8 mouse cellular contexts compared by ENCODE assay signal in the genomic region with DNA sequence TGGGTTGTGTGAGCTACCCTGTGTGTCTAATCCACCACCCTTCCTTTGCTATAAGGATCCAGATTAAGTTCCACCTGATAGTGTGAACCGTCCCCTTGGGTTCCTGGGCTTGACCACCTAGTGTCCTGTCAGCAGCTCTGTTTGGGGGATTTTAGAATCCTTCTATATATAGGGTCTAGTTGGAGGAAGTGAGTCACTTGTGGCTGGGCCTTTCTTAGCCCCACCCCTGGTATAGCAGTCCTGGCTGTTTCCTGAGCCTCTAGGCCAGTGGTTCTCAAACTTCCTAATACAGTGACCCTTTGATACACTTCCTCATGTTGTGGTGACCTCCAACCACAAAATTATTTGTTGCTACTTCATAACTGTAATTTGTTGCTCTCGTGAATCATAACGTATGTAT.
DNase-seq lines count a peak whose midpoint lies in the region; ATAC-seq and TF ChIP-seq lines count a peak whose summit lies in the region.
"Had no signal": no experiment of that assay in that cellular context is flagged by ENCODE, and none has a peak within 500 bp of the region (broad histone marks: within the 10 kb centered on the region; RNA-seq: fewer than 3 reads in every experiment).

No protein-coding gene starts in this region.

- 51% methylated on average over 3 of the region's 3 CpGs for WGBS in liver, embryonic 11.5 days
- 60% methylated on average over 3 of the region's 3 CpGs for WGBS in heart, postnatal 0 days

- no peak overlapping the region for H3K9ac ChIP-seq in liver, embryonic 11.5 days (ENCODE audit: low read depth, low read length)
- no peak overlapping the region for H3K9ac ChIP-seq in heart, postnatal 0 days (replicated peaks; ENCODE audit: low read depth, low read length)

- no peak for TF ChIP-seq CTCF in heart, postnatal 0 days (IDR thresholded peaks at IDR 0.05; ENCODE audit: low read depth)

- TF ChIP-seq POLR2A in myocyte (IDR thresholded peaks at IDR 0.05; ENCODE audit: insufficient read length, low read depth): no peak

- no peak overlapping the region for H3K4me2 ChIP-seq in liver, embryonic 11.5 days
- H3K4me2 ChIP-seq in heart, postnatal 0 days (ENCODE audit: low read depth, low read length): no peak overlapping the region
- H3K4me2 ChIP-seq in myocyte (ENCODE audit: low read depth): peak overlapping the region; percentile 45

- no peaks in the 10 kb centered on the region for H3K9me3 ChIP-seq in liver, embryonic 11.5 days (ENCODE audit: control insufficient read depth, low read length)
- H3K9me3 ChIP-seq in heart, postnatal 0 days (replicated peaks; ENCODE audit: control insufficient read depth, low read length): no peaks in the 10 kb centered on the region

- ATAC-seq in liver, embryonic 11.5 days (replicated peaks; ENCODE audit: low FRiP score): no peak
- no peak for ATAC-seq in heart, postnatal 0 days (ENCODE audit: insufficient read depth, low read depth)

- H3K4me1 ChIP-seq in liver, embryonic 11.5 days (replicated peaks; ENCODE audit: control insufficient read depth, insufficient read depth, low read length): peaks cover 13% of the 10 kb centered on the region
- H3K4me1 ChIP-seq in heart, postnatal 0 days (ENCODE audit: control insufficient read depth, insufficient read depth): peaks cover 28% of the 10 kb centered on the region

- no peak overlapping the region for H3ac ChIP-seq in myocyte (ENCODE audit: control insufficient read depth, insufficient read length)

- no peaks in the 10 kb centered on the region for H3K79me2 ChIP-seq in myocyte (ENCODE audit: control insufficient read depth, insufficient read depth)

- TF ChIP-seq EP300 in heart, postnatal 0 days (IDR thresholded peaks at IDR 0.05; ENCODE audit: low read depth): no peak

- no peak overlapping the region; the same call in none of the 2 replicates for H3K27ac ChIP-seq in liver, embryonic 11.5 days (ENCODE audit: low read depth, low read length)
- H3K27ac ChIP-seq in heart, postnatal 0 days (ENCODE audit: low read depth): 0 out of 2 replicates have a peak overlapping the region, but pooled peaks have one; percentile 22

- H3K4me3 ChIP-seq in liver, embryonic 11.5 days (ENCODE audit: low read depth, low read length): no peak overlapping the region
- H3K4me3 ChIP-seq in heart, postnatal 0 days (ENCODE audit: low read depth, low read length): no peak overlapping the region
- H3K4me3 ChIP-seq in myocyte: no peak overlapping the region
- H3K4me3 ChIP-seq: erythroblast, embryonic 14.5 days had no signal

- DNase-seq in liver: peak; percentile 13
- no peak for DNase-seq in liver, embryonic 11.5 days (ENCODE audit: low spot score)
- DNase-seq in c-Kit-positive CD71-negative TER-119-negative erythroid progenitor cells, embryonic 14.5 days (ENCODE audit: low read depth): peak; percentile 49
- DNase-seq in heart, postnatal 0 days (ENCODE audit: low spot score): no peak
- DNase-seq in cerebellum, postnatal 25 days: no peak
- DNase-seq in embryo, embryonic 11 days: no peak

- H3K27me3 ChIP-seq in liver, embryonic 11.5 days (replicated peaks; ENCODE audit: control insufficient read depth, insufficient read depth, low read length): no peaks in the 10 kb centered on the region
- H3K27me3 ChIP-seq in heart, postnatal 0 days (ENCODE audit: control insufficient read depth, insufficient read depth, low read length): no peaks in the 10 kb centered on the region
- no peaks in the 10 kb centered on the region for H3K27me3 ChIP-seq in myocyte (ENCODE audit: control insufficient read depth, insufficient read depth, insufficient read length)

- H3K36me3 ChIP-seq in liver, embryonic 11.5 days (ENCODE audit: control insufficient read depth, insufficient read depth, low read length): no peaks in the 10 kb centered on the region
- no peaks in the 10 kb centered on the region for H3K36me3 ChIP-seq in heart, postnatal 0 days (replicated peaks; ENCODE audit: control insufficient read depth, insufficient read depth, low read length)
- no peaks in the 10 kb centered on the region for H3K36me3 ChIP-seq in myocyte (ENCODE audit: control insufficient read depth, insufficient read depth)

TF ChIP-seq in myocyte, 11 proteins besides CTCF, POLR2A, EP300 and RAD21:
- no peak for TF ChIP-seq MYOG (IDR thresholded peaks at IDR 0.05; ENCODE audit: control insufficient read depth in 1 of 3, insufficient read depth in 1 of 3, insufficient read length in 2 of 3, low read depth in 2 of 3)
- no peak for TF ChIP-seq POLR2AphosphoS2 (IDR thresholded peaks at IDR 0.05; ENCODE audit: insufficient read length, low read depth)
- TF ChIP-seq E2F4 (IDR thresholded peaks at IDR 0.05; ENCODE audit: insufficient read depth): no peak
- no peak for TF ChIP-seq TCF3 (IDR thresholded peaks at IDR 0.05; ENCODE audit: insufficient read length, low read depth)
- TF ChIP-seq MAX (IDR thresholded peaks at IDR 0.05; ENCODE audit: low read depth): no peak
- no peak for TF ChIP-seq CEBPB (IDR thresholded peaks at IDR 0.05; ENCODE audit: insufficient read depth, poor library complexity, severe bottlenecking)
- TF ChIP-seq TCF12 (IDR thresholded peaks at IDR 0.05; ENCODE audit: insufficient read depth, poor library complexity, severe bottlenecking): no peak
- no peak for TF ChIP-seq REST (IDR thresholded peaks at IDR 0.05; ENCODE audit: insufficient read depth, insufficient read length)
- no peak for TF ChIP-seq SRF (IDR thresholded peaks at IDR 0.05; ENCODE audit: control insufficient read depth, insufficient read length, low read depth)

Comparison
In these comparisons a context has a peak if more than half of its experiments do, and no peak if none do; other contexts are left out.
1. DNase-seq: peak in liver (single experiment) and c-Kit-positive CD71-negative TER-119-negative erythroid progenitor cells, embryonic 14.5 days (single experiment); none in liver, embryonic 11.5 days (single experiment), heart, postnatal 0 days (single experiment), cerebellum, postnatal 25 days (0 of 2) and embryo, embryonic 11 days (single experiment).